Mouse (Mus musculus) hindlimb bud, embryonic 11.5 days (tissue): ENCODE data around the gene Dab1.

Experiments used
- DNase-seq: peaks from one replicate; pipeline ENCODE4 v3.0.0-alpha.2; 2012; ENCODE audit warnings: low read depth, low spot score; ENCODE audit errors: extremely low spot score

The Dab1 gene

DNA sequence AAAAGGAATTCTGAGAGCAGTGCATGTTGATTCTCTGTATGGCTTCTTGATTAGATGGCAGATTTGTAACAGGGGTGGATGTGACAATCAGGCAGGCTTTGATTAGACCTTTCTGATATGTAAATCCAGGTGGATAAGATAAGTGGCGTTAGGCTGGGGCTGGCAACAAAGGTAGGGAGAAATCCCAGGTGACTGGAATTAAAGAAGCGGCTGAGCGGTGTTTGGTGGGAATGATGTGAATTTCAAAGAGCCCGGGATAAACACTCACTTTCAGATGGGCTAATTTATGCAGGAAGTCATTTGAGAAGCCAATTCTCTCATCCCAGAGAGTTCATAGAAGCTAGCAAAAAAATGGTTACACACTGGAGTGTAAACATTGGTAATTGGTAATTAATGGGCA lies 598.2 kb downstream of the Dab1 start:
- DNase-seq, result no peak

DNA sequence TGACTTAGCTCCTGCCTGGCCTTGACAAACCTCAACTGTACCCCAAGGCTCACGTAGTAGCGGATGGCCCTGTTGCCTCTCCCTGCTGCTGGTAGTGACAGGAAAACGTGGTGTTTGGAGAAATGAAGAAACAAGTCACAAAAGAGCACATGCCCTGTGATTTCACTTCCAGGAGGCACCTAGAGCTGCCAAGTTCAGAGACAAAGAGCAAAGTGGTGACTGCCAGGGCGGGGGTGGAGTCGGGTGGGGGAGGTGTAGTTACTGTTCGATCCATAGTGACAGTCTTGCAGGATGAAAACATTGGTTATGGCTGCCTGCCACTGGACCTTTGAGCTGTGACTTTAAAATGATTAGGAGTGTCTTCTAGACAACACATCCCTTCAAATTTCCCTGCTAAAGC lies 599.6 kb downstream of the Dab1 start:
- DNase-seq, result no peak

DNA sequence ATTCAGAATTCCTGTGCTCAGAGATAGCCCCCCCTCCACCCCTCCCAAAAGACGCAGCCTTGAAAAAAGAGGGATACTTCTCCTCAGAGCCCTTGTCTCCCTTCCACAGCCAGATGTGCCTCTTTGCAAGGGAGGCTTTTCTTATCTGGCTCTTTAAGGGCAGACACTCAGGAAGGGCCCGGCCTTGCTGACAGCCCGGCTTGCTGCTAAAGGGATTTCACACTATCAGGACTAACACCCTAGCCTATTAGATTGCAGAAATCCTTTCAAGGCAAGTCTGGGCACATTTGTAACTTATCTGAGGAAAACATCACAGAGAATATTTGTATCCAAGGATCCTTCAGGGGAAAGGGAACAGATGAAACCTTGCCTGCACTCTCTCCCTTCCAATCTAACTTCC lies 600.9 kb downstream of the Dab1 start:
- DNase-seq, result no peak

DNA sequence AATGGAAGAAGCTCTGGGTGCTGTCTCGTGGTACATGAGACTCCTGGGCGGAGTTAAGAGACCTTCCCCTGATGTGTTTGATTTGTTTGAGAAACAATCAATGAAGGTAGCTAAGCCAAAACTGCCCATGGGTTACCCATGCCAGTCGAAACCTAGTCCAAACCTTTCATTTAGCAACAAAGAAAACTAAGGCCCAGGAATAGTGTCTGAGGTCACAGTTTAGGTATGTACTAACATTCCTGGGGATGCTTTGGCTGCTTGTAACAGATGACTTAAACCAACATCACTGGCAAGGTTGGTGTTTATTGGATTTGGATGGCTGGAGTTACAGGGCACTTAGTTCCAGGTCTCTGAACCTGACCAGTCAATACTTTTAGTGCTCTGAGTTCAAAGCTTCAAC lies 610.1 kb downstream of the Dab1 start:
- DNase-seq, result no peak

DNA sequence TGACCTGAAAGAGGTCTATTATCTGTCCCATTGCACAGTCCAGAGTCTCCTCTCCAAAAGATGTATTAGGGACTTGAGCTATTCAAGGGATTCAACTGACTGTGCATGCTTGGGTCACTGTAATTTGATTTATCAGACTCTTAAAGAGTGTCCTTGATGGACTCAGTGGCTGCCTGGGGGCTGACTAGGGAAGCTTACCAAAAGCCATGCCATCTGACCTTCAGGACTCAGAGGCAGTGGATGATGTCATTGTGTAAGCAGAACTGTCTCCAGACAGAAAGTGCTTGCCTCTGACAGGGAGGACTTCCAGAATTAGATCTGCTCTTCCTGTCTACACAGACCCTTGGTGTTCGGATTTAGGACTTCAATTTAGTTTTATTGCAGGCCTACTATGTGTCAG lies 627.3 kb downstream of the Dab1 start:
- no peak for DNase-seq

DNA sequence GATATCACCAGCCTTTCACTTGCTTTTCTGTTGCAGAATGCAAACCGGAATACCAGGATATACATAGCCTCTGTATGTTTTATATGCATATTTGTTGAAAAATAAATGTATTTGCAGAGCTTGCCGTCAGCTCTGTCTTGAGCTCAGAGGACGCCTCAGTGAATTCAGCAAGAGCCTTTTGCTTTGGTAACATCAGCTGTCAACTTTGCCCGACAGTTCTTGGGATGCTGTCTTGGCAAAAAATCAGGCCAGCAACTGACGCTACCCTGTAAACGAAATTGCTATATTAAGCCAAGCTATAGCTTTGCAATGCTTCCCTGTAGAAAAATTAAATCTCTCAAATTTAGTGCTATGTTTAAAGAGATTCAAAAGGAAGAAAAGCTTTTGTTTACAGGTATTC lies 630.3 kb downstream of the Dab1 start:
- no peak for DNase-seq

DNA sequence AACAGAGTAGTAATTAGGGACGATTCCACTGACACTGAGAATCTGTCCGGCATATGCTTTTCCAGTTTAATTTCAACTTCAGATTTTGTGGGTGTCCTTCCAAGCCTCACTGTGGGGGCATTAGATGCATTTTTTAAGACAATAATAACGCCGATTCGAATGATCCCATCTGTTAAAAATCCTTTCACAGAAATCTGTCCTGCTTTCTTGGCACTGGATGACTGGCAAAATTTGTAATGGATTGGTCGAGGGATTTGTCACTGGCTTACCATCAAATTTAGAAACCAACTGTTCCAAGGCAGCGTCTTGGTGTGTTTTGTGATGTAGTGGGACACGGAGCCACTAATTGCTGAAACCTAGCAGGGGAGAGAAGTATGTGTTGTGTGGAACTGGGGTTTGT lies 638.6 kb downstream of the Dab1 start:
- DNase-seq, result no peak

DNA sequence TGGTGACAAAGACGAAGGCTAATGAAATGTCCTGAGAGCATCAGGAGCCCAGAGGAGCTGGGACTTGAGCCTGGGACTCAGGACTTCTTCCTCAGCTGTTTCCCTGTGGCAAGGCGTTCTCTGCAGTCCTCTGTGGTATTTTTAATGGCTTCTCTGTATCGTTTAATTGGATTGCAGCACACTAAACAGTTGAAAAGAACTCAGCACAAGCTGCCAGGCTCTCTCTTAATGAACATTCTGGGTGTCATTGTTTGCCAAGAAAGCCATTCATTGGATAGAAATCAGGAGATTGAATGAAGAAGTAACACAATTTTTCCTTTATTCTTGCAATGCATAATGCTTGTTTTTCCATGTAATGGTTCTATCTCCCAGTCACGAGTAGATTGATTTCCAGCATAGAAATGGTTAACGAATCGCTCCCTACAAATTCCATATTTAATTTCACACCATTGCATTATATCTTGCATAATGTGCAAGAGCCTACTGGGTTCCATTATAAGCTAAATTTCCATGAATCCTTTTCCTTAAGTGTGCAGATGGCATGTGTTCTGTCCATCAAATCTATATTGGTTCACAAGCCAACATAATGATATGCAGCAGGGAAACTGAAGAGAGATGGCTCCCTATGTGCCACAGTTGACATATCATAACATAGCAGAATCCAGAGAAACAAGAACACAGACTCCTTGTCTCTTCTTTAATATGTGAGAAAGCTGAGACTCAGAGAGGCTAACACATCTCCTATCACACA lies 650.4 kb downstream of the Dab1 start:
- no peak for DNase-seq

DNA sequence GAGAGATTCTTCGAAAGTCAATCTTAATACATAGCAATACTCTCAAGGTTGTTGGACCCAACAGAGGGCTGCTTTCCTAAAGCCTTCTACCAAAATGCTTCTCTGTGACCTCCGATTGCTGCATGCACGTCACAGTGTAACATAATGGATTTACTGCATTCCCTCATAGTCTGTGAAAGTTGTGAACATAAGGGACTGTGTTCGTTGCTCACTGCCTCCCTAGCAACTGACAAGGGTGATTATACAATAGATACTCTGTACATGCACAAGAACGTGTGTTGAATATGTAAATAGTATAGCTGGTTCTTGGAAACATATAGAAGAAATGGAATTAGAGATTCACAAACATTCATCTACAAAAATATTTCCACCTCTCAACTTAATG lies 651.0 kb downstream of the Dab1 start:
- DNase-seq, result no peak

DNA sequence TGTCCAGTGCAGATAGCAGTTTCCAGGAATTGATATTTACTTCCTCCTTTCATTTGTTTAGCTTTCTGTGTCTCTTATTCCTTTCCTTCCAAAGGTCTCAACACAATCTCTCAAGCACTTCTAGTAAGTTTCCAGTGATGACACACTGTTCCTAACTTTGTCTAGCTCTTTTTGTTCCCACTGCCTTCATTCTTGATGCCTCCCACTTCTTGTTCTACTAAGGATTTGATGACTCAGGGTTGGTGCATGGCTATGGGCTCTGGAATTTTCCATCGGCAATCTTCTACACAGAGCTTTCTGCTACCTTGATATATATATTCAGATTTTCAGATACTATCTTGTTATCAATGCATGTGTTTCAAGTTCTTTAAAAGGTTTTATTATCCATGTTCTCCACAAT lies 656.1 kb downstream of the Dab1 start:
- DNase-seq, result no peak

DNA sequence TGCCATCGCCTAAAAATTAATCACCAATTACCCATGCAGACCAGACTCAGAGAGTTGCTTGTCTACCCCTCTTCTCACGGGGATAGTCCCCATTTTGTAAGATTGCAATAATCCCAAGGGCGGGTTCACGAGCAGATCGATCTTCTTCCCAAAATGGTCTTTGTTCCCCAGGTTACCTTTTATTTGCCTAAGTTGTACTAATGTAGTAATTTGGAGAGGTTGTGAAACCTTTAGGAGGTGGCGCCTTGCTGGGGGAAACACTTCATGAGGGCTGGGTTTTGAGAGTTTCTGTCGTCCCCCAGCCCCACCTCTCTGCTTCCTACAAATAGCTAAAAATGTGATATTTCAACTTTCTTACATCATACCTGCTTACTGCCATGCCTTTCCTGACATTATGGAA lies 657.8 kb downstream of the Dab1 start:
- DNase-seq, result no peak

DNA sequence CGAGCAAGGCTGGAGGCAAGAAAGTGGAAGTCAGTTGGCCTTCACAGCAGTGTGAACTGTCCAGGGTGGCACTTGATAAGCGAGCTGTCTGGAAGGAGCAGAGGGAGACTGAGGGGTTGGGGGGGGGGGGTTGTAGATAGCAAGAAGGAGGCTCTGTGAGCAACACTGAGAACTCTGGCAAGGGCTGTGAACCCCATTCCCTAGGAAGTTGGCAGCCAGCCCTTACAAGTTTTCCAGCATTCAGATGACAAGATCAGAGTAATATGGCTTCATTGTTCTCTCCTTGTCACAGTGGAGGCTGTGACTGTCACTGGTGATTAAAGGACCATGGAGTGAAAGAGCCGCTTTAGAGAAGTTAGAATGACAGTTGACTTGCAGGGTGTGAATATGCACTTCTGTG lies 662.4 kb downstream of the Dab1 start:
- no peak for DNase-seq

DNA sequence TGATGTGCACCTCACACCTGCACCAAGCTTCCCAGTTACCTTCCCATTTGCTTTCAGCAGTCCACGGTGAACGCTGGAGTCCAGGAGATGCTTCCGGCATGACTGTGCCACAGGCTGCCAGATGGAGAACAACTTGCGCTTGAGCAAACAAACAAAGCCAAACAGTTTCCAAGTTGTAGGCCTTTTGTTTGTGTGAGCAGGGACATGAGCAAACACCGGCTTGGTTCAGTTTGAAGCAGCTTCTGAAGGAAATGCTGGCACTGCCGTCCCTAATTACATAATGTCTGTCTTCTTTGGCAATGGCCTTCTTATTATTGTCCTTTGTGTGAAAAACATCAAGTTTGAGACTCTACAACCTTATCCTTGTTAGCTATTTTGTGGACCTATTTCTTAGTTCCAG lies 664.7 kb downstream of the Dab1 start:
- DNase-seq, result no peak

DNA sequence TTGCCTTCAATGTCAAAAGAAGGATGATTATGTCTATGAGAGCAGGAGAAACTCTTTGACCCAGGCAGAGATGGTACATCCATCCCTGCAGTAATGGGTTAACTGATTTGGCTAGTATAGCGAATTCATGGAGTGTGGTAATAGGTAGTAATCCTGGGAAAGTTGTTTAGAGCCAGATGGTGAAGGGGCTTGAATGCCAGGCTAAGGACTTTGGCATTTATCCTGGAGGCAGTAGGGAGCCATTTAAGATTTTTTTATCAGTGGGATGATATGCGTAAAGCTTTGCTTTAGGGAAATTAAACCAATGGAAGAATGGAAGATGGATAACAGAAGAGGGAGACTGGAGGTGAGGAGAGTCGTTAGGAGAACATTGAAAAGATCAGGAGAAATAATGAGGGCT lies 669.2 kb downstream of the Dab1 start:
- no peak for DNase-seq

DNA sequence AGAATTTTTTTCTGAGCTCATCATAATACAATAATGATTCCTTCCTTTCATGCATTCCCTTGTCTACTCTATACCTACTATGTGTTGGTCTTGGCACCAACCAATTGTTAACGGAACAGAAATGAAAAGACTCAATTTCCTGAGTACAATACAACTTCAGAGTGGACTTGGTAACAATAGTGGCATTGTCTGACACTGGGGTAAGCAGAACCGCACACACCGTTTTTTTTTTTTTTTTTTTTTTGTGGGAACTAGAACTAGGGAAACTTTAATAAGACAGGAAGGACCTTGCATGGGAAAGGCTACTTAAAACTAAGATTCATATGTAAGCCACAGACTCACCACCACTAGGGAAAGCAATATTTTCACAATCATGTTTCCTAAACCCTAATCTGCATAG lies 682.6 kb downstream of the Dab1 start:
- no peak for DNase-seq

DNA sequence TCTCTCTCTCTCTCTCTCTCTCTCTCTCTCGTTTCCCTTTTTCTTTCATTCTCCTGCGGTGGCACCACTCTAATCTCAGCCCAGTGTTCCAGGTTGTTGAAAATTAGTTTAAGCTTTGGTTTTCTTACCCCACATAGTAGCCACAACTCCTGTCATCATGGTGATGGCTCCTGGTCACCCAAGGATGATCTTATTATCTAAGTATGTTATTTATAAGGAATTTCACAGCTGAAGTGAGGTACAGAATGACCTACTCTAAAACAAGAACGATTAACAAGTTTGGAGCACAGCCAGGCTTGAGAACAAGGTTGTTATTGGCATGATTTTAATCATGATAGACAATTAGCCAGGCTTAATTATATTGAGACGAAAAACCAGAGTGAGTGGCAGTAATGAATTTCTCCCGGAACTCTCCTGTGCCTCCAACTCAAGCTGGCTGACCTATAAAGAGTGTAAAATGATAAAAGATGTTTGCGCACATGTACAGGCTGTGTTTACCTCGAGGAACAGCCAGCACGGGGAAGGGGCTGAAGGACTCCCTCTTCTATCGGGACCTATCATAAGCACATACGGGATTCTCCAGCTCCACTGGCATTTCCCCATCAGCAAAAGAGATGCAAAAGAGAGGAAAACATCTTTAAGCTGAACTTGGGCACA lies 684.0 kb downstream of the Dab1 start:
- no peak for DNase-seq

DNA sequence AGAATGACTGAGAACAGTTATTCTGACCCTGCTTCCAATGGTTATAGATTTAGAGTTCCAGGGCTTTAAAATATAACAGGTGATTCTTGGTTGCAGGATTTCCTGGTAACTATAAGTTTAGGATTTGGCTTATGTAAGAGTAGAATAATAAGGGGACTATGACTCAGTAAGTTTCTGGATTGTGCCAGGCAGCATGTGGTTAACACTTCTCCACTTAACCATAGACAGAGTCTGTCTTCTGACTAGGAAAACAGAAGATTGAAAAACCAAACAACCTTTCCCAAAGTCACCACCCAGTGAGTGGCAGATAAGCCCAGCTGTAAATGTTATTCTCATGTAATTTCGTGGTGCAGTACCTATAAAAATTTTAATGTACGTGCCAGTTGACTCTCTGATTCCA lies 688.6 kb downstream of the Dab1 start:
- DNase-seq, result no peak

DNA sequence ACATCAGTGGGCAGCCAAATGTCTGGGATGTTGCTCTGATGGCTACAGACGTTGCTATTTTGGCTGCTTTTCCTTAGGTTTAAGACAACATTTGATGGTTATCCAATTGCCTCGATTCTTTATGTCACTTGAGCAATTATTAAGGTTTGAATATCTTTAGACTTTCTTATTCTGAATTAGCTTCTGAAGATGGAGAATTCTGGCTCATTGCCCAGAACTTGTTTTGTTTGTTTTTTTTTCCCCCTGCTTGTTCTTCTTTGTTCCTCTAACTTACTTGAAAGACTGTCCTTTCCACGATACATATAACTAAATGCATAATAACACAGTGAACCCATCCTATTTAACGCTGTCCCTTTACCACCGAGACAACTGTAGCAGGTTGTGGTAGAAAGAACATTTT lies 707.1 kb downstream of the Dab1 start:
- DNase-seq, result no peak

DNA sequence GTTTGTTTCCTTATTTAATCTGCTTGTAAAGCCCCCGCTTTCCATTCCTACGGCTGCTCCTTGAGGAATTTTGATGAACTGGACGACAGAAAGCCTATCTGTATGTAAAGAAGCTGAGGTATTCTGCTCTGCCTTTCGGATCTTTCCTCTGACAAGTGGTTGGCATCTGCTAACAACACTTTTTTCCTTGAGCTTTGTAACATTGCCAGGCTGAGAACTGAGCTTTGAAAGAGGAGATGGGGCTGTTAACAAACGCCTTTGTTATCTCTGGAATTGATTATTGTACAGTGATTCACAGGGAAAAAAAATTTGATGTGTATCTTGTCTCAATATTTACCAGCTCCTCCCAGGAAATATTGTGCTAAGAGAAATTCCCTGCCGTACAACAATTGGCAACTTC lies 712.7 kb downstream of the Dab1 start:
- DNase-seq, result no peak

DNA sequence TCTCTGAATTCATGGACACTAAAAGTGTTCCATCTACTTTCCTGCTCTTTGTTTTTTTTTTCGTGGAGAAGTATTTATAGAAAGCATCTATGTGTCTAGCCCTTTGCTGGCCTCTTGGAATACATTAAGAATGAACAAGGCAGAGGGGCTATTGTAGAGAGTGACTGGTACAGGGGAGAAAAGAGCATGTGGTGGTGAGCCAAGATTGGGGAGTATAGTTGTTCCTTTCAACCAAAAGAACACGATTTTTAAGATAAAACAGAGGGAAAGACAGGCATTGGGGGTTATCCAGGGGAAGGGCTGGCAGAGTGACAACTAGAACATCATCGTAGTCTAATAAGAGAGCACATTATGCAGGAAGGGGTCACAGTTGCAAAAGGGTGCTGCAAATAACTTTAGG lies 713.2 kb downstream of the Dab1 start:
- no peak for DNase-seq

DNA sequence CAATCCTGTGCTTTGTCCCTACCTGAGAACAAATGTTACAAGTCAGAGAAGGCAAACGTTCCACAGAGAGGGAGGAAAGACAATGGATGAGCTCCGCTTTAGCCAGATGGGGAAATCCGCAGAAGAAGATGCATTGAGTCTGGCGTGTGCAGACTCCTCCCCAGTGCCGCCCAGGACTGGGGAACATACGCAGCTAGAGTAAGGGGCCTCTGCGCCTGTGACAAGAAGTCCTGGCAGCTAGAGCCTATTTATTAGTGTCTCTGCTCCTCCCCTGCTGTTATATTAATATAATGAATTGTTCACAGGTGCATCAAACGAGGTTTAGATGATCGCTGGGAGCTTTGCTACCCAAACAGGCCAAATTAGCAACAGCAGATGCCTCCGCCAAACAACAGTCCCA lies 718.1 kb downstream of the Dab1 start:
- DNase-seq, result no peak

DNA sequence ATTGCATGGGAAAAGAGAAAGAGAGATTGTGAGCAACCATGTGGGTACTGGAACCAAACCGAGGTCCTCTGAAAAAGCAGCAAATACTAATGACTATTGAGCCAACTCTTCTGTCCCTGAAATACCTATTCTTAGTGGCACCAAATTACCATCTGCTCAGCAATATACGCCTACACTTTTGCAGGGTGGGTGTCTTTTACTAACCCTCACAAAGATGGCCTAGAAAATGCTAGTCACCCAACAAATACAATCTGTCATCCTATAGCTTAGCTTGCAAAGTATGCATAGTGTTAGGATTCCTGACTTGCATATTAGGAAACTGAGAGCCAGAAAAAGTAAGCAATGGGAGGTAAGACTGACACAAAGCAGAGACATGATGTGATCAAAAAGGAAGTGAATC lies 719.2 kb downstream of the Dab1 start:
- DNase-seq, result no peak

DNA sequence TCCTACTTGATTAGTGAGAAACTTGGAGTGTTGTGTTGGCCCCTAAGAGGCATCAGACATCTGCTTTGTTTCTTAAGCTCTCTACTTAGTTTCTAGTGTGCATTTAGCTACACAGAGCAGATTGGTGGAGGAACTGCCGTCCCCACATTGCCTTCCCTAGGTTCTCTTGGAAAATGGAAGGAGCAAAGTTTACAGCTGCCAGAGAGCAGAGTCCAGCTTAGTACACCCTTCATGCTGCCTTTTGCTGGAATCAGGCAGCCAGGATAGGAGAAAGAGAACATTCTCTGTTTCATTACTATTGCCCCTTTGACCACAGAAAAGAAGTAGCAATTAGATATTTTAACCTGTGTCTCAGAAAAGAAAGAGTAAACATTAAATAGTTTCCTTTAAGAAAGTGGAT lies 742.2 kb downstream of the Dab1 start:
- DNase-seq, result no peak
